Mouse (Mus musculus) adrenal gland, adult 18-20 months (tissue): ENCODE measurements at regions not wholly inside any gene's neighbourhood (a gene's known extent, or its start where the extent isn't known, plus 50 kb on each side); places are given as distances from the start of the nearest gene placed in this dataset.

Experiments used
- DNase-seq, 2 experiments: peaks; one replicate each; pipeline ENCODE4 v3.0.0; 2021 to 2022; ENCODE audit warnings: low spot score in 2 of 2

DNA sequence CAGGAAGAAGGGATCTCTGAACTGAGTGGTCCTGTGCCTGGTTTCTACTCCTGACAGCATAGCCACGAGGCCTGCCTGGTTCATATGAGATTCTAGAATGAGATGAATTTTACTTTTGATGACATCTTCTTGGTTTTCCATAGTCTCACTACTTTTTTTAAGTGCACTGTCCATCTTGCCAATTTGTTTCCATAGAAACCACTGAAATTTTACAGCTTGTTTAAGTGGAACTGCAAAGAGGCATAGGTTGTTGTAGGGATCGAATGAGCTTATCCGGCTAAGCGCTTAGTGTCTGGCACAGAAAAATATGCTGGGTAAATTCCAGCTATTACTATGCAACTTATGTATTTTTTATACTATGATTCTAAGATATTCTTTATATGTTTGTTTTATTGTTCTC lies 100.8 kb upstream of the Fshr start:
- DNase-seq: no peak

DNA sequence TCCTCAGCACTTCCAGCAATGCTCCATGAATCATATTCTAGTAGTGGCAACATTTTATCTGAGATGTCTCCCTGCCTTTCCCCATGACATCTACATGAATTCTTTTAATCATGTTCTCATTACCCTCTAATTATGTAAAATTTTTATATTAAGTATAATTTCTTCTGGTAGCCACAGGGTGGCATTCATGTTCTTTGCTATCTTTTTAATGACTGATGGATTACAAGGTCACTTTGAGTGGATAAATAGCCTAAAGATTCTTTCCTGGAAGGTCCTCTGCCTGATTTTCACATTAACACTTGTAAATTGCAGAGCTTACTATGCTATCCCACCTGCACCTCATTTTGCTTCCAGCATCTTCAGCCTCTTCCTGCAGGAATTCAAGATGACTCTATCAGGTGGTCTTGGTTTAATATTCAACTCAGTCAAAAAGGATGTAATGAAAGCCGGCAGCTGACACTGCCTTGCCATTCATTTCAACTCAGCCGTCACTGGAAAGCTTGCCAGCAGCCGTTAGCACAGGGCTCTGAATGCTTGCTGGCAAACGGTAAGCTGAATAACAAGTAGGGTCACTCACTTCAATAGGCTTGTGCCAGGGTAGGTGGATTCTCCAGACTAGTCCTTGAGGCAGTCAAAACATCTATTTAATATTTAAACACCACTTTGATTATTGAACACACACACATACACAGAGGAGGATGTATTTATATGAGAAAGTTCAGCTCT lies 97.0 kb upstream of the Fshr start:
- no peak for DNase-seq

DNA sequence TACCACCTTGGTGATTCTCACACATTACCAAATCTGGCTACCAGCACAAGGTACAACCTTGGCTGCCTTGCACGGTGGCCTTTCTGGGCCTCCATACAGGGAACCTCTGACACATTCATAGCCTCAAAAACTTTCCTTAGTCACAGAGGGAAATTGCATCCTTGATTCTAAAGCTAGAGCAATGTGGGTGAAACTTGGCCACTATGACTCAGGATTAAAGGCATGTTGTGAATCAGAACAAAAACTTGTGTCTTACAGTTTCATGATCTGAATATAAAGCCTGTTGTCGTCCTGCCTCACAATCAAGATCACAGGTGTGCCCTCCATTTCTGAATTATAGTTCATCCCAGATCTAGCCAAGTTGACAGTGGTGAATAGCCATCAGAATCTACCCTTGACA lies 80.8 kb upstream of the Fshr start:
- no peak for DNase-seq

DNA sequence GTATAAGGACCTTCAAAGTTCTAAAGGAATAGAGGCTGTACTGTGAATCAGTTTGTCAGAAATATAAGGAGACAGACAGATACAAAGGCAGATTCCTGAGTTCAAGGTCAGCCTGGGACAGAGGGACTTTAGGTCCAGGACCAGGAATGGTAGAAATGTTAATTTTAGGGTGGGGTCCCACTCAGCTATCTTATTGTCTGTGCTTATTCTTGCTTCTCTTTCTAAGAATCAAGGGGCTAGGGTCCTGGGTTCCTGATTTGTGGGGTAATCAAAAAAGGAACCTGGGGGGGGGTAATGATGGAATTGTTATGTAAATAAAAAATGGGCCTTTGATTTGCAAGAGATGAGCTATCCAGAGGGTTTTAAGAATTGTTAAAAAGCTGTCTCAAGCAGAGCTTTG lies 71.7 kb upstream of the Fshr start:
- no peak for DNase-seq

DNA sequence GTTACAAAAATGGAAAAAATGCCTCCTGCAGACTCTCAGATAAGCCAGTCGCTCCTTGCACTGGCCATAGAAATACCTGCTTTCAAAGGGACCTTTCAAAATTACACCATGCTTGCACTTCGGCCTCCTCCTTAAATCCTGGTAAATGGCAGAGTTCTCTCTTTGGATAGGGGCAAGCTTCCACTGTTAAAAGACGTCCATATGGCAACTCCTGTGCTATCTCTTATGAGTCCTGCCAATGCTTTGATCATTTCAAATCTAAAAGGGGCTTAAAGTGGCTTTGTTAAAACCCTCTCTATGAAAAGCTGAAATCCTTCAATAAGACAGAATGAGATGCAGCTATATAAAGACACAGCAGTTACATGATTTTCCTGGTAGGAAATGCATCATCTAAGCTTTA lies 55.2 kb upstream of the Fshr start:
- DNase-seq: no peak

DNA sequence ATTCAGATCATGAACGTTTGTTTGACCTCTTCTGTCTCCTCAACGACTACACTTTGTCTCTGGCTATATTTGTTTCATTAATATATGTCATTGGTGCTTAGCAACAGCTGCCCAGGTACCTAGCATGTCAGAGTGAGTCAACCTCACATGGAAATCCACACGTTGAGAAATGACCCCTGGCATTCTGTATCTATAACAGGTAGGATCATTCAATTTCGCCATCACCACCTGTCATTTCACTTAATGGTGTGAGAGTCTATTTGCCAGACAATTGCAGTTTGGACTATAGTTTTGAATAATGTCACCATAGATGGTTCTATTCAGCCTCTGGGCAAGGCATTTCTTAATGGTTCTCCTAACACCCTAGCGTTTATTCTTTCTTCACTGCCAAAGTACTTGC lies 50.3 kb upstream of the Fshr start:
- no peak for DNase-seq
